Mouse (Mus musculus) liver, embryonic 16.5 days (tissue): Measurements from ENCODE around the gene Lipe. TPM values are rescaled to one million over a fixed set of nuclear protein-coding genes. Genes with fewer than 3 reads are reported as not detected.
A peak's percentile ranks its signal among the peaks of the same experiment; 100 is the strongest.

ENCODE experiments used
- ATAC-seq: fragments of 200-750 bp; cut with Nextera tagmentation; 2 replicates; pipeline ENCODE4 v1.8.0; 2017; ENCODE audit warnings: low read depth, mild to moderate bottlenecking, moderate number of reproducible peaks, moderate library complexity
- H3K27ac ChIP-seq: fragments of 300-500 bp; sonication (generic); 2 replicates; pipeline ENCODE4 v1.5.1; 2014; ENCODE audit warnings: mild to moderate bottlenecking, low read length
- H3K27me3 ChIP-seq: fragments of 300-500 bp; sonication (generic); 2 replicates; pipeline ENCODE4 v1.6.1; 2014; ENCODE audit warnings: low read depth, low read length, mixed read lengths; ENCODE audit not compliant: control insufficient read depth, insufficient read depth
- H3K36me3 ChIP-seq: fragments of 300-500 bp; sonication (generic); 2 replicates; pipeline ENCODE4 v1.6.1; 2014; ENCODE audit warnings: mild to moderate bottlenecking; ENCODE audit not compliant: control insufficient read depth, insufficient read depth
- H3K4me1 ChIP-seq: fragments of 300-500 bp; sonication (generic); 2 replicates; pipeline ENCODE4 v1.6.1; 2014; ENCODE audit warnings: low read depth, low read length, mixed read lengths; ENCODE audit not compliant: control insufficient read depth
- H3K4me2 ChIP-seq: fragments of 300-500 bp; sonication (generic); 2 replicates; pipeline ENCODE4 v1.6.1; 2014; ENCODE audit warnings: low read depth, low read length, mixed read lengths
- H3K4me3 ChIP-seq: fragments of 300-500 bp; sonication (generic); 2 replicates; pipeline ENCODE4 v1.5.1; 2014; ENCODE audit warnings: low read depth, mild to moderate bottlenecking, low read length
- H3K9ac ChIP-seq: fragments of 300-500 bp; sonication (generic); 2 replicates; pipeline ENCODE4 v1.6.1; 2014; ENCODE audit warnings: low read depth, low read length
- H3K9me3 ChIP-seq: fragments of 300-500 bp; sonication (generic); replicated peaks from 2 replicates; pipeline ENCODE4 v1.6.1; 2016; ENCODE audit warnings: low read length; ENCODE audit not compliant: control insufficient read depth
- WGBS: fragments of 180-500 bp; shearing (Covaris S2); extraction: QIAGEN DNeasy Blood & Tissue Kit; methylation state at CpG from one replicate; pipeline ENCODE4 v1.1.7; 2014; ENCODE audit not compliant: insufficient replicate concordance; 5-methylcytosine and 5-hydroxymethylcytosine counted together
- polyA plus RNA-seq: library from polyadenylated mRNA; unstranded; fragments of >200 nt; fragmentation: Nextera tagmentation; extraction: Ambion mirVana; gene quantifications from 2 replicates; pipeline ENCODE4 v1.2.1, GENCODE M21; 2015

The Lipe gene
- polyA plus RNA-seq, 1 experiment from 2014 or later = 3.8 TPM

- Histone ChIP-seq H3K4me3 (no peak overlapping the region), H3K4me2 (no peak overlapping the region), H3K9me3 (no peaks in the 10 kb centered on the region), H3K4me1 (peaks cover 18% of the 10 kb centered on the region), H3K36me3 (0 out of 2 replicates have a peak, but pooled peaks cover 3% of the 10 kb centered on the region), H3K9ac (no peak overlapping the region), H3K27me3 (no peaks in the 10 kb centered on the region), H3K27ac (no peak overlapping the region)
- 63% methylated on average over 13 of the region's 13 CpGs for WGBS
- ATAC-seq = no peak
These were observed 20.1 kb downstream of the Lipe start for GRCm38 (mm10) chr7:25378181-25379100.

DNA sequence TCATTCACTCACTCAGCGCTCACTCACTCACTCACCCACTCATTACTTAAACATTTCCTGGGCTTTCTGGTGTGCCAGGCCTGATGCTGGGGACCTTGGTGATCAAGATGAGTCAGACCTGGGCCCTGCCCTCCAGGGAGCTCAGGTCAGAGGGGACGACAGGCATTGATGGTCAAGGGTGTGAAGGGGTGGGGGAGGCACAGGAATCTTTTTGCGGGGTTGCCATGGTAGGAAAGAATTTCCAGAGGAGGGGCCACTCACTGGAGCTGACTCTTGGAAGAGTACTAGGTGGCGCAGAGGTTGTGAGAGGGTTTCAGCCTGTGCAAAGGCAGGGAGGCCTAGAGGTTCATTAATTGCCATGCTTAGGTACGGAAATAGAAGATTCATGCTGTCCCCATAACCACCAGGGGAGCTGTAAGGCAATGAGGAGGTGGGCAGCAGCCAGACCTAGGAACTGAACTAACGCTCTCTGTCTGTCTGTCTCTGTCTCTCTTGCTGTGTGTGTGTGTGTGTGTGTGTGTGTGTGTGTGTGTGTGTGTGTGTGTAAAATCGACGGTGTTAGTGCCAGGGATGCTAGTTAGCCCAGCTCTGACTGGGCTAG lies 21.3 kb downstream of the Lipe start:
- no peaks in the 10 kb centered on the region for H3K27me3 ChIP-seq
- no peak overlapping the region for H3K4me3 ChIP-seq
- peaks cover 18% of the 10 kb centered on the region for H3K4me1 ChIP-seq
- H3K27ac ChIP-seq = no peak overlapping the region
- WGBS = 44% methylated on average over 8 of the region's 8 CpGs
- no peaks in the 10 kb centered on the region for H3K9me3 ChIP-seq
- H3K4me2 ChIP-seq = peak overlapping the region; percentile 47; the same call in 1 of the 2 replicates
- ATAC-seq = no peak
- H3K9ac ChIP-seq = no peak overlapping the region
- H3K36me3 ChIP-seq = 0 out of 2 replicates have a peak, but pooled peaks cover 3% of the 10 kb centered on the region

DNA sequence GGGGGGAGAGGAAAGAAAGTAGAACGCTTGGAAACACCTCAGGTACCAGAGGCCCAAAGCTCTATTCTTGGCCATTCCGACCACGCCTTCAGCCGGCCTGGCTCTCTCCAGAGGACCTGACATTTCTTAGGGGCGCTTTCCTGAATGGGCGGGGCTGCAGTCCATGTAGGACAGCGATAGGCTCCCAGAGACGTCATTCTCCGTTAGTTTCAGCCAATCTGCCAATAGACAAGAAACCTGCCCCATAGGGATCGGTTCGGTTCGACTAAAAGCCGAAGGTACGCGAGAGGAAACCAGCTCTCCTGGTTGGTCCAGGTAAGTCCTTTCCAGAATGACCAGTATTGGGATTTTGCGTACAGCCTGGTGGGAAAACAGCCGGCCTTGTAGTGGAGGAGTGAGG lies 22.0 kb downstream of the Lipe start:
- 5% methylated on average over 17 of the region's 17 CpGs for WGBS
- Histone ChIP-seq H3K4me1 (peaks cover 18% of the 10 kb centered on the region), H3K36me3 (no peaks in the 10 kb centered on the region), H3K27me3 (no peaks in the 10 kb centered on the region), H3K27ac (no peak overlapping the region), H3K9me3 (no peaks in the 10 kb centered on the region), H3K9ac (no peak overlapping the region), H3K4me3 (peak overlapping the region; percentile 35), H3K4me2 (peak overlapping the region; percentile 47)
- ATAC-seq = peak; percentile 45

- H3K27me3 ChIP-seq = peaks cover 23% of the 10 kb centered on the region
- H3K4me3 ChIP-seq = no peak overlapping the region
- H3K4me1 ChIP-seq = peaks cover 3% of the 10 kb centered on the region; the same call in 1 of the 2 replicates
- ATAC-seq = no peak
- H3K9ac ChIP-seq = no peak overlapping the region
- no peak overlapping the region for H3K4me2 ChIP-seq
- WGBS = 59% methylated on average over 5 of the region's 5 CpGs
- H3K36me3 ChIP-seq = no peaks in the 10 kb centered on the region
- no peak overlapping the region for H3K27ac ChIP-seq
- H3K9me3 ChIP-seq = no peaks in the 10 kb centered on the region
These were observed 26.1 kb downstream of the Lipe start for GRCm38 (mm10) chr7:25372441-25372840.

DNA sequence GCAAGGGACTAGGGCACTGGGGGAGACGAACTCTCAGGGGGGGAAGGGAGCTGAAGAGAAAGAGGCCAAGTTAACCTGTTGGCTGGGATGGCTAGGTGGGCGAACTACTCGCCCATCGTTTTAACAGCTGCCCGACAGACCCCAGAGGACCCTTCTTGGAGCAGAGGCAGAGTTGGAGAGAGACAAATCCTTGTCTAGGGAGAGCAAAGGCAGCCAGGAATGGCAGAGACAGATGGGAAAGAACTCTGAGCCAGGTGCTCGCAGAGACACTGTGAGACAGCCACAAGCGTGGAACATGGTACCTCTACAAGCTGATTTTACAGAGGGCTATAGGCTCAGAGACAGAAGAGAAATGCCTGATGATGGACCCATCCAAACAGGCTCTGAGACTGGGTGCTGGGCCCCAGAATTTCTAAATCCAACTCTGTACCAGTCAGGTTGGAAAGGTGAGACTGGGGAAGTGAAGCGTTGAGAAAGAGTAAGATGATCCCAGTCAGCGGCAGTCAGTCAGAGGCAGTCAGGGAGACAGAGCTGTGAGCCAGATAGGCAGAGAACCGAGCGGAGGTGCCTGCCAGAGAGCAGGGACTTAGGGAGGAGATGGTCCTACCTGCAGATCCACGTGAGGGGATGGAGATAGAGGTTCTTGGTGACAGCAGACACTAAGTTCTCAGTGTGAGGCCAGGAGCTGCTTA lies 29.3 kb downstream of the Lipe start, which contains the start of gene Cnfn:
Gene Cnfn, minus strand, starts transcription at position 667 of the 692 bp plus-strand sequence.
- Histone ChIP-seq H3K4me3 (no peak within 1 kb of the TSS), H3K27ac (no peak within 1 kb of the TSS), H3K27me3 (peaks cover 46% of the 10 kb centered on the region), H3K36me3 (no peaks in the 10 kb centered on the region), H3K9me3 (no peaks in the 10 kb centered on the region), H3K4me1 (no peaks in the 10 kb centered on the region), H3K9ac (no peak within 1 kb of the TSS), H3K4me2 (no peak within 1 kb of the TSS)
- WGBS = 45% methylated on average over 12 of the region's 12 CpGs
- no peak for ATAC-seq

GRCm38 (mm10) chr7:25368333-25368732 lies 30.2 kb downstream of the Lipe start:
- ATAC-seq = no peak
- Histone ChIP-seq H3K9me3 (no peaks in the 10 kb centered on the region), H3K27ac (no peak overlapping the region), H3K4me2 (no peak overlapping the region), H3K36me3 (no peaks in the 10 kb centered on the region), H3K27me3 (peaks cover 46% of the 10 kb centered on the region), H3K9ac (no peak overlapping the region), H3K4me3 (no peak overlapping the region), H3K4me1 (no peaks in the 10 kb centered on the region)
- WGBS = 24% methylated on average over 12 of the region's 12 CpGs

GRCm38 (mm10) chr7:25367632-25368293 lies 30.7 kb downstream of the Lipe start:
- ATAC-seq = no peak
- no peaks in the 10 kb centered on the region for H3K4me1 ChIP-seq
- no peak overlapping the region for H3K4me2 ChIP-seq
- WGBS = 3% methylated on average over 33 of the region's 33 CpGs
- no peak overlapping the region for H3K9ac ChIP-seq
- H3K27me3 ChIP-seq = peaks cover 46% of the 10 kb centered on the region
- H3K36me3 ChIP-seq = no peaks in the 10 kb centered on the region
- no peaks in the 10 kb centered on the region for H3K9me3 ChIP-seq
- H3K27ac ChIP-seq = no peak overlapping the region
- H3K4me3 ChIP-seq = no peak overlapping the region

DNA sequence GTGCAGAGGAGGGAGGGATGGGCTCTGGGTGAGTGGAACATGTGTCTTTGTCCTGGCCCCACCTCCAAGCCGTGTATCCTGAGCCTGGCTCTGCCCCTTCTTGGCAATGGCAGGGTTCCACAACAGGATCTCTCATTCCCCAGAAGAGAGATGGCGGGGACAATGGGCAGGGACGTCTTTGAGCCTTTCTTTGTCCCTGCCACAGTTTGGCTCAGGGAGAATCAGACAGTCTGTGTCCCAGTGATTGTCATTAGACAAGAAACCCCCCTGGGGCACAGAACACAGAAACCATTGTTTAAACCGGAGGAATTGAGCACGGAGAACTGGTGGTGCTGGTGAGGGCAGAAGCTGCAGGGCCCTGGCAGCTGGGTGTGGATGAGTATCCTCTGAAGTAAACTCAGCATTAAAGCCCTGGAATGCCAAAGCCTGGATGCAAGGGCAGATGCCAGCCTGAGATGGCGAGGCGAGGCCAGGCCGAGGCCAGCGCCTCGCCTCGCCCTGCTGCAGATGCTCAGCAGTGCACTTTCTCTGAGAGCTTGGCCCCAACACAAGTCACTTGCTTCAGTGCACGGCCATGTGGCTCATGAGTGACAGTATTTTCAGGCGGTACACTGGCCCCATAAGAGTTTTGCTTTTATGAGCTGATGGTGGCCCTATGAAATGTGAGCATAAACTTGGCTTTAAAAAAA lies 32.4 kb downstream of the Lipe start:
- Histone ChIP-seq H3K4me1 (no peaks in the 10 kb centered on the region), H3K9me3 (no peaks in the 10 kb centered on the region), H3K27me3 (peaks cover 46% of the 10 kb centered on the region), H3K27ac (no peak overlapping the region), H3K9ac (no peak overlapping the region), H3K36me3 (no peaks in the 10 kb centered on the region), H3K4me2 (no peak overlapping the region), H3K4me3 (no peak overlapping the region)
- 51% methylated on average over 13 of the region's 13 CpGs for WGBS
- no peak for ATAC-seq
